Mouse (Mus musculus): ENCODE measurements around the gene Mcoln2.

Mcoln2 gene

DNA sequence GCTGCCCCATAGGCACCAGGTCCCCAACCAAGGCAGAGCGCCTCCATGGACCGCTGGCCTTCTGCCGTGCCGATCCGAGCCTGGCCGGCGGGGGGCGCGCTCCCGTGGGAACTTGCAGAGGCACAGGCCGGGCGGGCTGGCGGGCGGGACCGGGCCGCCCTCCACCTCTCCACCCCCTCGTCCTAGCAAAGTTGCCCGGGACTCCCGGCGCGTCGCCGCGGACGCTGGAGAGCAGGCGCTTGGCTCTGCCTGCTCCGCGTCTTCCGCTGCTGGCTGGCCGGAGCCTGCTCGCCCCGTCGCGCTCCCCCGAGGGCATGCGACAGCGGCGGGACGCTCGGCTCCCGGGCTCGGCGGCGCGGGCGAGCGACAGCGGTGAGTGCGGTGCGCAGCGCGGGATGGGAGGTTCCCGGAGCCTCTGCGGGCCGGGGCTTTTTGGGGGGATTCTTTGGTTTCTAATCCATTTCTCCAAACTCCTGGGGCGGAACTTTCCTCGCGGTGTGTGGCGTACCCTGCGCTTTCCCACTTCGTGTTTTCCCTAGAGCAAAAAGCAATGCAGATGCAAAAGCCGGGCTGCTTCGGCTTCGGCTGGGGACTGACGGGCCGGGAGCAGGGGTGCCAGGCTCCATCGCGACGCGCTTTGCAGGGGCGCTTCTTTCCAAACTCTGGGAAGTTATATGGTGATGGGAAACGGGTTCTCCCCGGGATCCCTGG is 71.3 kb downstream of the Mcoln2 start, which contains the start of gene Lpar3:
Gene Lpar3, plus strand, starts transcription at position 188 of the 711 bp plus-strand sequence.
- in situ Hi-C loops (cut with MboI; ENCODE audit: low sequenced_read_pairs), result no loop called here

DNA sequence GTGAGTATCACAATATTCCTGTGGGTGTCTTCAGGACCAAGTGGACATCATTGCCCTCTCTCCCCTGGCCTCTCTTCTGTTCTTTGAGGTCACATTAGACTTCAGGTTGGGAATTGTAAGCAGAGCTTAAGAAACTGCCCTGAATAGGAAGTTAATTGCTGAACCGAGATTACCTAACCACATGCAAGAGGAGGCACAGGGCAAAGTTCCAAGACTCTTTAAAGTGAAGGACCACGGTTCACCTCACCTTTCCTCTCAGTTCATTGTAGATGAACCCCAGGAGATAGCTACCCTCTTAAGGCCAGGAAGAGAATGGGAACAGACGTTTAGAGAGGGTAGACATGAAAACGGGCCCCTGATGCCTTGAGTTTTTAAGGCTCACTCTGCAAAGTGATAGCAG is 74.6 kb downstream of the Mcoln2 start:
- in situ Hi-C loops (cut with MboI; ENCODE audit: low sequenced_read_pairs), result no loop called here

DNA sequence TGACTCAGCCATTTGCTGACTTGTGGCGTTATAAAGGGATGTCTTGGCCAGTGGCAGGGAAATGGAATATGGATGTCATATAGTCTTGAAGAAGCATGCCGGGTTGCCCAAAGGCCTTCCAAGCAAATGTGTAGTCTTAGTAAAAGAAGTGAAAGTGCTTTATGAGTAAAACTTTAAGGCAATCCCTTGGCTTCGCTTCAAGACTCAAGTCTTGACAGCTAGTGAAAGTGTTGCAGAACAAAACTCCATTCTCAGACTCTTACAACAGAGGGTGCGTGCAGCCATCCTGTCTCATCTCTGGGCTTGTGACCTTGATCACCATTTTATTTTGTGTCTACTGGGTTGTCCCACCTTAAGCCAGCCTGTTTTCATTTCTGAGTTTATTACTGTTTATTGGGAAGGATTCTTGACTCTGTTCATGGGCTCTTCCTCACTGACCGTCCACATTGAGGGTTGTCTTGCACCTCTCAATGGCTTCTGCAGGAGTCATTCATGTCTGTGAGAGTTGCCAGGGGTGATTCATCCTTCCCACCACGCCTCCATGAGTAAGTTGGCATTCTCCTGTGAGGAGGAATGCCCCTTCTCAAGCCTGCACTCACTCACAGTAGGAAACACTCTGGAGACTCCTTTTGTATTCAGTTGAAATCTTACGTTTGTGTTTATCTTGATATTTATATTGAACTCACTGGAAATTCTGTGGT is 75.6 kb downstream of the Mcoln2 start:
- in situ Hi-C loops (cut with MboI; ENCODE audit: low sequenced_read_pairs), result no loop called here

DNA sequence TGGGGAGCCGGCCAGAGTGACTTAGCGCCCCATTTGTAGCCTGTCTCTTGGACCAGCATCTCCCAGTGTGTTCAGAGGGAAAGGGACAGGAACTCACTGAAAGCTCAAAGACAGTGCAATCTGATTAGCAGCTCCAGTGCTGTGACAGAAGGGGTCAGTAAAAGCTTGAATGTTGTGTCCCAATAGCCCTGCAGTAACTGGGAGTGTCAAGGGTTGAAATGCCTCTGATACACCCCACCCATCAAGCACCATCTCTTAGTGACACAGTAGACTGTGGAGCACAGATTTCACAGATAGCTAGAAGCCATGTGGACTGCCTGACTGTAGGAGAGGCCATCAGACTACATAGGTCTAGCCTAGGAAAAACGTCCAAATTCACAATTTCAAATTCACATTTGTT is 77.8 kb downstream of the Mcoln2 start:
- in situ Hi-C loops (cut with MboI; ENCODE audit: low sequenced_read_pairs), result no loop called here

DNA sequence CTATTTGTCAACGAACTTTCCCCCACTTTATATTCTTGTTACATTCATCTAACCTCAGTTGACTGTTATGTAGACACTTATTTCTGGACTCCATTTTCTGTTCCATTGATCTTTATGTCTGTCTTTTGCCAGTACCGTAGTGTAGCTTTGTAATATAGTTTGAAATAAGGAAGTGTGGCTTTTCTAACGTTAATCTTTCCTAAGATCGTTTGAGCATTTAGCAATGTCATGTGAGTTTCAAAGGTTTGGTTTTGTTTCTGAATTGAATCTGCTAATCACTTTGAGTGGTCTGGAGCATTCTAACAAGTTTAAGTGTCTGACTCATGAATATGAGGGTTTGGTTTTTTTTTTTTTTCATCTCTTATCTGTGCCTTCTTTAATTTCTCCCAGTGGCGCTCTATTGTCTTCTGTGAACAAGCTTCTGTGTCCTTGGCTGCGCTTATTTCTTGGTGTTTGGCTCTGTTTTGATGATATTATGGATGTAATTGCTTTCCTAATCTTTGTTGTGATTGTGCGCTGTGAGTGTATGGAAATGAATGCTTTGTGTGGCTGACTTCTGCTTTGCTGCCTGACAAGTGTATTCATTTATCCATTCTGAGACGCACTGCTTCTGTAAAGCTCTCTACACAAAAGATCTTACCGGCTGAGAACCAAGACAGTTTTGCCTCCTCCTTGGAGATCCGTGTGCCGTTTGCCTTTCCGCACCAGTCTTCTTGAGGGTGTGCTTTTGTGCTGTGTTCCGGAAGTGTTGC is 79.1 kb downstream of the Mcoln2 start:
- in situ Hi-C loops (cut with MboI; ENCODE audit: low sequenced_read_pairs), result no loop called here

DNA sequence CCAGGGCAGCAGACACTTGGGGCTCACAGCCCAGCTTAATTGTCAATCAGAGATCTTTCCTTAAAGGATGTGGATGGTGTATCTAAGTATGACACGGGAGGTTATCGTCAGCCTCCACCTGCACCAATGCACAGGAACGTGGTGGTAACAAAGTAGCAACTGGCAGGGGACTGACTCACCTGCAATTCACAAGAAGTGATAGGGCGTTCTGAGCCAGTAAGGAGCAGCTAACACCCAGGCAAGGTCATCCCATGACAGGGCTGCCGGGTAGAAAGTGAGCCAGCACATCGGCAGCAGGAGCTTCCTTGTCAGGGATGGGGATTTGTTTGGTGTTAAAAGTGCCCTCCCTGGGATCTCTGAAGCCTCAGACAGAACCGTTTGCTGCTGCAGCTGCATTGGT is 83.1 kb downstream of the Mcoln2 start:
- in situ Hi-C loops (cut with MboI; ENCODE audit: low sequenced_read_pairs), result no loop called here

DNA sequence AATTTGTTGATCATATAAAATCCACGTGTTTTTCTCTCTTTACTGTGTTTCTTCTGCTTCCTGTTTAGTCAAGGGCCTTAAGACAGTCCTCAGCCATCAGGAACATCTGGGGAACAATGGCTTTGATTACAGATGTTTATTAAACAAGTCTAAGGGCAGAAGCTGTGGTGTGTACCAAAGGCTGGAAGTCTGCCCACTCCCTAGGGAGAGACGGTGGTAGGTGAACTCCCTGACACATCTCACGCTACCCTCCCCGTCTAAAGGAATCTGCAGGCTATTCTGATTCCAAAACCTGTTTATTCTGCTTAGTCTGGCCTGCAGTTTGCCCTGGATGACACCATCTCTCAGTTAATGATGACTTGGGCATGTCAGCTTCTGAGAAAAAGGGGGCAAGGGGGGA is 84.1 kb downstream of the Mcoln2 start:
- in situ Hi-C loops (cut with MboI; ENCODE audit: low sequenced_read_pairs), result no loop called here

DNA sequence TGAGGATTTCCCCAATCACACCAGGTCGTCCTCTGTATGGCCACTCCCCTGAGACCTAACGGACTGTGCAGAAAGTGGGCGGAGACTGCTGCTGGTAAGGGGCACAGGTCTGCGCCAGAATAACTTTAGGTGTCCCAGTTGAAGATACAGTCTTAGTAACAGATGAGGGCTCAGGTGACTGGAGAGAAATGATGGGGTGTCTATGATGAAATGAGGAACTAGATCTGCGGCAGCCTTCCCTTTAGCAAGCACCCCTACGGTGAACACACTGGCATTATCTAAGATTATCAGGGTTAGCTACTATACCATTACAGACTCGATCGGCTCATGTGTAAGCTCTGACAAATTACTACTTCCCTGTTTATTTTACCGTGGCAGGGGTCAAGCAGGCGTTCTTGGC is 84.9 kb downstream of the Mcoln2 start:
- in situ Hi-C loops (cut with MboI; ENCODE audit: low sequenced_read_pairs), result no loop called here

DNA sequence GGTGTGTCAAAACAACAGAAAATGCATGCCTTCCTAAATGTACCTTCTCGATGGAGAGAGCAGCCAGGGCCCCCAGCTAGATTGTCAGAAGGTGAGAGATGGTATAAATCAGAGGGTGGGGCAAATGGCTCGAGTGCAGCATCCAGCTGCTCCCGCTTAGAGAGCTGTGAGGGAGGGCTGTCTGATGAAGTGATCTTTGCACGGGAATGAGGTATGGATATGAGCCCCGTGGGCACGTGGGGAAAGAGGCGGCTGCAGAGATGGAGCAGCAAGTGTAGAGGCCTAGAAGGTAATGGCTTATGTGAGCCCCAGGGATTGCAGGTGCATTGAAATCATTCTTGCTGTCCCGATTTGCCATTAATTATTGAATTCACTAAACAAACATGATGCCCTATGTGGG is 86.6 kb downstream of the Mcoln2 start:
- in situ Hi-C loops (cut with MboI; ENCODE audit: low sequenced_read_pairs), result no loop called here

DNA sequence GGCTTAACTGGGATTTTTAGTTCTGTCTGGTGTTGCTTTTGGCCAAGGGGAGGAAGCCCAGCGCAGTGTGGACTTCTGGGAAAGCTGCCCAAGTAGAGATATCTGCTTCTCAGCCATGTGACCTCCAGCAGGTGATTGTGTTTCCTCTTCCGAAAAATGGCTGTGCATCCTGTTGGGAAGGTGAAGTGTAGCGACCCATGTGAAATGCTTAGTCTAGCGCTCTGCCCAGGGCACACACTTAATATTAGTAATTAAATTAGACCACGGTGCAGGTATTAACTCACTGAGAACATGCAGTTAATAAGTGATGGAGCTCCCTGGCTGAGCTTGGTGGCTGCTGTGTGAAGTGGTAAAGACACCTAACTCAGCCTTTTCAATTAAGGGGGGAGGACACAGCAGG is 88.0 kb downstream of the Mcoln2 start:
- in situ Hi-C loops (cut with MboI; ENCODE audit: low sequenced_read_pairs), result no loop called here

DNA sequence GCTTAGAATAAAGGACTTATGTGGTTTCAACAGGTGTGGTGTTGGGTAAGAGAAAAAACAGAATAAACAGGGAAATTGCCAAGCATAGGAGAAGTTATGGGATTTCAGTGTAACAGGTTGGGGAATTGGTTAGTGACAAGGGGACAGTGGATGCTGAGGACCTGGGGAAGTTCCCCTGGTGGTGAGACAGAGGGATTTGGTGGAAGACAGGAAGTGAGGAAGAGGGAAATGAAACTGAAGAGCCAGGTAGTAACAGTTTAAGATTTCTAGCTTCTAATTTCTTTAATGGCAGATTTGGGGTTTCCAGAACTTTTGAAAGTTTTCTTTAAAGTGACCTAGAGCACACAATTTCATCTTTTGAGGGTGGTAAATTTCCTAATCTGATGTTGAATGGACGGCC is 95.0 kb downstream of the Mcoln2 start:
- in situ Hi-C loops (cut with MboI; ENCODE audit: low sequenced_read_pairs), result no loop called here

Measured in CH12F3 (cell line).